Mouse (Mus musculus) CH12.LX (cell line): Measurements from ENCODE around the gene Ppp4r4.

Source experiments
- CTCF ChIP-seq, 2 experiments: IDR thresholded peaks in 1 of 2; conservative IDR thresholded peaks in 1 of 2; 2 replicates each; pipeline ENCODE4 v1.5.1; 2011 to 2012; ENCODE audit warnings: low read depth in 2 of 2, low read length in 2 of 2, improper control_type of control experiment in 1 of 2, inconsistent platforms in 1 of 2, mild to moderate bottlenecking in 1 of 2, moderate library complexity in 1 of 2
- ELF1 ChIP-seq: IDR thresholded peaks from 2 replicates; pipeline ENCODE4 v1.6.1; 2014; ENCODE audit warnings: low read depth, mild to moderate bottlenecking, inconsistent platforms, low read length, improper control_type of control experiment
- EP300 ChIP-seq: IDR thresholded peaks from 2 replicates; pipeline ENCODE4 v1.6.1; 2011; ENCODE audit warnings: low read length, improper control_type of control experiment
- MYC ChIP-seq: IDR thresholded peaks from 2 replicates; pipeline ENCODE4 v1.6.1; 2011; ENCODE audit warnings: low read depth, mild to moderate bottlenecking, improper control_type of control experiment, low read length
- POLR2A ChIP-seq: IDR thresholded peaks from 2 replicates; pipeline ENCODE4 v1.6.1; 2011; ENCODE audit warnings: low read depth, mild to moderate bottlenecking, improper control_type of control experiment, low read length
- RAD21 ChIP-seq: IDR thresholded peaks from 2 replicates; pipeline ENCODE4 v1.6.1; 2011; ENCODE audit warnings: low read depth, mild to moderate bottlenecking, low read length, improper control_type of control experiment, moderate library complexity

GRCm38 (mm10) chr12:103601839-103602238 lies 69.8 kb downstream of the Ppp4r4 start:
- TF ChIP-seq POLR2A (no peak), CTCF (conservative IDR thresholded peaks at IDR 0.05 in 1 of 2, IDR thresholded peaks at IDR 0.05 in 1 of 2; ENCODE audit: low read depth in 2 of 2, low read length in 2 of 2) (no peak), ELF1 (no peak), MYC (no peak), RAD21 (no peak), EP300 (no peak)
